Mouse (Mus musculus) cerebellum, adult 2 months (tissue): Measurements from ENCODE around the gene Fam185a.

ENCODE experiments used
- CTCF ChIP-seq: fragments of 200-500 bp; IDR thresholded peaks from 2 replicates; pipeline ENCODE4 v1.5.1; 2011; ENCODE audit warnings: low read depth, mild to moderate bottlenecking, control low read depth, low read length, moderate library complexity, borderline replicate concordance; ENCODE audit not compliant: insufficient read depth
- POLR2A ChIP-seq: fragments of 200-500 bp; IDR thresholded peaks from 2 replicates; pipeline ENCODE4 v1.6.1; 2011; ENCODE audit warnings: low read length, control low read depth, borderline replicate concordance; ENCODE audit not compliant: insufficient read depth

GRCm38 (mm10) chr5:21388855-21389254, 35.9 kb upstream of the Fam185a start:
- TF ChIP-seq CTCF (no peak), POLR2A (no peak)
